Mouse (Mus musculus) bone marrow macrophage, adult 2 months (primary cell): ENCODE measurements around the gene Vps45.

Experiments
- CTCF ChIP-seq: IDR thresholded peaks from 2 replicates; pipeline ENCODE4 v1.5.1; 2012; ENCODE audit warnings: low read depth, mild to moderate bottlenecking, low read length, moderate library complexity
- POLR2A ChIP-seq: IDR thresholded peaks from 2 replicates; pipeline ENCODE4 v1.6.1; 2012; ENCODE audit warnings: mild to moderate bottlenecking, low read depth, low read length, borderline replicate concordance

GRCm38 (mm10) chr3:96027875-96028274 lies 30.4 kb downstream of the Vps45 start:
- TF ChIP-seq CTCF (no peak), POLR2A (no peak)
